Mouse (Mus musculus): Measurements from ENCODE around the gene Tex9.

- TF ChIP-seq CTCF (IDR thresholded peaks at IDR 0.05; ENCODE audit: control insufficient read depth, insufficient read depth, insufficient read length) (no peak), MYOD1 (IDR thresholded peaks at IDR 0.05; ENCODE audit: control insufficient read depth, insufficient read length, low read depth) (no peak), USF1 (IDR thresholded peaks at IDR 0.05; ENCODE audit: low read depth) (no peak)
Observed at GRCm38 (mm10) chr9:72409381-72410225, 82.4 kb downstream of the Tex9 start.
